Mouse (Mus musculus) ES-E14 (cell line): ENCODE measurements around the gene Hibadh.

Experiments used
- CHD2 ChIP-seq: IDR thresholded peaks from 2 replicates; pipeline ENCODE4 v1.6.1; 2014; ENCODE audit warnings: mild to moderate bottlenecking, low read depth, low read length, inconsistent platforms
- MAFK ChIP-seq: IDR thresholded peaks from 2 replicates; pipeline ENCODE4 v1.6.1; 2014; ENCODE audit warnings: mild to moderate bottlenecking, low read depth, low read length, inconsistent platforms; ENCODE audit not compliant: insufficient read depth
- ZNF384 ChIP-seq: IDR thresholded peaks from 2 replicates; pipeline ENCODE4 v1.6.1; 2012; ENCODE audit warnings: low read depth, low read length, inconsistent platforms

DNA sequence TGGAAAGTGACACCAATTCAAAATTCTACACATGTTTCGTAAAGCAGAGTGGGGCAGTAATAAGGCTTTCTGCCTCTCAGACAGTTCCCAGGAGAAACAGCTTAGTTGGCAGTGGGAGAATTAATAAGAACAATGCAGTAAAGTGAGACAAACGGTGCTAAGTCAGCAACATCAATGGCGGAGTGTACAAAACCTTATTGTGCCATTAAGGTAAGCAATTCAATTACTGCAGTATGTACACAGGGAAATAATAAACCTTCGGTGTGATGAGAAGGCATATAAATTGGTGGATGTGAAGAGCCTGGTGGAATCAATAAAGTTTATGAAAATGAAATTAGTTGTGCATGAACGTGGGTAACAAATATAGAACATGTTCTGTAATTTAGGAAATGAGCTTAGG, 122.9 kb downstream of the Hibadh start:
- TF ChIP-seq CHD2 (no peak), MAFK (no peak), ZNF384 (no peak)
